Mouse (Mus musculus) stomach, postnatal 0 days (tissue): ENCODE results near the gene Pcolce2. TPM values are rescaled to one million over a fixed set of nuclear protein-coding genes. Genes with fewer than 3 reads are reported as not detected.

Experiments
- ATAC-seq: fragments of 200-750 bp; cut with Nextera tagmentation; 2 replicates; pipeline ENCODE4 v1.8.0; 2017; ENCODE audit not compliant: low FRiP score, low TSS enrichment
- DNase-seq: peaks from one replicate; pipeline ENCODE4 v3.0.0-alpha.2; 2016; ENCODE audit warnings: low spot score
- H3K27ac ChIP-seq: fragments of 300-500 bp; sonication (generic); replicated peaks from 2 replicates; pipeline ENCODE4 v1.5.1; 2014; ENCODE audit warnings: mild to moderate bottlenecking, control low read depth
- H3K27me3 ChIP-seq: fragments of 300-500 bp; sonication (generic); 2 replicates; pipeline ENCODE4 v1.6.1; 2014; ENCODE audit warnings: low read length; ENCODE audit not compliant: control insufficient read depth, insufficient read depth
- H3K36me3 ChIP-seq: fragments of 300-500 bp; sonication (generic); 2 replicates; pipeline ENCODE4 v1.6.1; 2014; ENCODE audit warnings: low read length, mixed read lengths; ENCODE audit not compliant: control insufficient read depth, insufficient read depth
- H3K4me1 ChIP-seq: fragments of 300-500 bp; sonication (generic); replicated peaks from 2 replicates; pipeline ENCODE4 v1.6.1; 2014; ENCODE audit warnings: antibody characterized with exemption; ENCODE audit not compliant: control insufficient read depth, insufficient read depth
- H3K4me2 ChIP-seq: fragments of 300-500 bp; sonication (generic); replicated peaks from 2 replicates; pipeline ENCODE4 v1.6.1; 2014; ENCODE audit warnings: low read depth, mild to moderate bottlenecking, control low read depth, moderate library complexity
- H3K4me3 ChIP-seq: fragments of 300-500 bp; sonication (generic); 2 replicates; pipeline ENCODE4 v1.5.1; 2014; ENCODE audit warnings: low read depth, low read length, control low read depth
- H3K9ac ChIP-seq: fragments of 300-500 bp; sonication (generic); 2 replicates; pipeline ENCODE4 v1.6.1; 2014; ENCODE audit warnings: mild to moderate bottlenecking, low read length, control low read depth, mixed read lengths
- H3K9me3 ChIP-seq: fragments of 300-500 bp; sonication (generic); 2 replicates; pipeline ENCODE4 v1.6.1; 2016; ENCODE audit warnings: low read length; ENCODE audit not compliant: control insufficient read depth
- CTCF ChIP-seq: IDR thresholded peaks from 2 replicates; pipeline ENCODE4 v1.5.1; 2016; ENCODE audit warnings: antibody characterized with exemption, low read depth, mild to moderate bottlenecking, moderate library complexity
- EP300 ChIP-seq: optimal IDR thresholded peaks from 2 replicates; pipeline ENCODE3; 2016; ENCODE audit warnings: antibody characterized with exemption
- WGBS: fragments of 180-500 bp; shearing (Covaris S2); extraction: QIAGEN DNeasy Blood & Tissue Kit; methylation state at CpG from one replicate; pipeline ENCODE4 v1.1.7; 2014; 5-methylcytosine and 5-hydroxymethylcytosine counted together
- polyA plus RNA-seq: library from polyadenylated mRNA; unstranded; fragments of >200 nt; fragmentation: Nextera tagmentation; extraction: Ambion mirVana; gene quantifications from 2 replicates; pipeline ENCODE4 v1.2.1, GENCODE M21; 2015

Pcolce2 gene
- polyA plus RNA-seq, 1 experiment from 2014 or later, result 0.21 TPM

DNA sequence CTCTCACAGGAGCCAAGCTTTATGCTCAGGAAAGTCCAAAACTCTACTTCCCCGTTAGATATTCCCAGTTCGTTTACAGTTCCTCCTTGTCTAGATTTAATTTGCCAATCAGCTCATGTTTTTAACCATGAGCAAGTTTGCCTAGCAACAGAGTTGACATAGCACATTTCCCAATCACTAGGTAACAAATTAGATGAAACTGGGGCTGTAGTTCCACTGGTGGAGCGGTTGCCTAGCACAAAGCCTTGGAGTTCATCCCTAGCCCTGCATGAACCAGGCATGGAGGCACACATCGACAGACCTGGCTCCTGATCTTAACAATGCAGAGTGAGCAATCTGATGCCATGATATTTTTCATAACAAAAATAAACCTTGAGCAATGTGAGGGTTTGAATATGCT is 61.9 kb downstream of the Pcolce2 start:
- no peaks in the 10 kb centered on the region for H3K27me3 ChIP-seq
- DNase-seq (no peak), ATAC-seq (no peak)
- no peak overlapping the region for H3K4me2 ChIP-seq
- no peak overlapping the region for H3K27ac ChIP-seq
- H3K4me3 ChIP-seq, result no peak overlapping the region
- TF ChIP-seq EP300 (no peak), CTCF (no peak)
- H3K36me3 ChIP-seq, result no peaks in the 10 kb centered on the region
- no peaks in the 10 kb centered on the region for H3K4me1 ChIP-seq
- no peaks in the 10 kb centered on the region for H3K9me3 ChIP-seq
- WGBS, result 57% methylated on average over 4 of the region's 4 CpGs
- no peak overlapping the region for H3K9ac ChIP-seq

DNA sequence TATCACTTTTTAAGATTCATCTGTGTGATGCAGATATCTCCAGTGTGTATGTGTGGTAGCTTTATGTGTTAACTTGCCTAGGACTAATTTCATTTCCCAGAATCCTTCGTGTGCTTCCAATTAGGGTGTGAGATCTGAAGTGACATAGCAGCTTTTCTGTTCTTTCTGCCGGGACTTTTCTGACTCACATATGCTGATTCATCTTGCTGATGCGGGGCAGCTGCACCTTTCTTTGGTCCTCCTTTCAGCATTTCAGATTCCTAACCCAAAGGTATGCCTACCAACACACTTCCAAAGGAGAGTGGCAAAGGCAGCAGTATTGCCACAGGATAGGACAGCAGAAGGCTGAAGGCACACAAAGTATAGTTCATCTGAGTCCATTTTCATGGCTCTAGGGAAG is 66.7 kb downstream of the Pcolce2 start:
- 69% methylated on average over 3 of the region's 3 CpGs for WGBS
- TF ChIP-seq EP300 (no peak), CTCF (no peak)
- Histone ChIP-seq H3K36me3 (no peaks in the 10 kb centered on the region), H3K4me3 (no peak overlapping the region), H3K27ac (no peak overlapping the region), H3K9me3 (no peaks in the 10 kb centered on the region), H3K9ac (no peak overlapping the region), H3K4me1 (no peaks in the 10 kb centered on the region), H3K27me3 (no peaks in the 10 kb centered on the region), H3K4me2 (no peak overlapping the region)
- ATAC-seq (no peak), DNase-seq (no peak)

- no peak for ATAC-seq
- TF ChIP-seq EP300 (no peak), CTCF (no peak)
- no peak overlapping the region for H3K4me3 ChIP-seq
Measured at GRCm38 (mm10) chr9:95705371-95705770, 68.0 kb downstream of the Pcolce2 start.

DNA sequence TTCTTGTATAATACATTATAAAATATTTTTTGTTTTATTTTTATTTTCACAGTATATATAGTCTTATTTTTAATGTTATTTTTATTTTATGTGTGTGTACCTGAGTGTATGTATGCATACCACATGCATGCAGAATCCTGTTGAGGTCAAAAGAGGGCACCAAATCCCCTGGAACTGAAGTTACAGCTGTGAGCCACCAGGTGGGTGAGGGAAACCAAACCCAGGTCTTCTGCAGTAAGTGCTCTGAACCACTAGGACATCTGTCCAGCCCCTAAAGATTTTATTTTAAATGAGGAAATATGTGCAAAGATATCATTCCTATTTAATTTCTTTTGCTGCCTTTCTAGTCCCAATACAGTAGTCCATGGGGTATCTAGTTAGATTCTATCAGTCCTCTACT is 71.5 kb downstream of the Pcolce2 start:
- H3K4me2 ChIP-seq, result no peak overlapping the region
- peak; percentile 33 for TF ChIP-seq CTCF
- no peak for TF ChIP-seq EP300
- DNase-seq, result no peak
- no peaks in the 10 kb centered on the region for H3K9me3 ChIP-seq
- H3K4me1 ChIP-seq, result no peaks in the 10 kb centered on the region
- H3K9ac ChIP-seq, result no peak overlapping the region
- no peak overlapping the region for H3K4me3 ChIP-seq
- H3K27me3 ChIP-seq, result no peaks in the 10 kb centered on the region
- no peaks in the 10 kb centered on the region for H3K36me3 ChIP-seq
- no peak for ATAC-seq
- no peak overlapping the region for H3K27ac ChIP-seq

More at GRCm38 (mm10) chr9:95705371-95705770, 68.0 kb downstream of the Pcolce2 start:
- no peak overlapping the region for H3K9ac ChIP-seq
- H3K27ac ChIP-seq, result no peak overlapping the region
- H3K4me2 ChIP-seq, result no peak overlapping the region
- DNase-seq, result no peak
- no peaks in the 10 kb centered on the region for H3K27me3 ChIP-seq
- no peaks in the 10 kb centered on the region for H3K4me1 ChIP-seq
- H3K9me3 ChIP-seq, result no peaks in the 10 kb centered on the region
- WGBS, result 77% methylated on average over 5 of the region's 5 CpGs
- no peaks in the 10 kb centered on the region for H3K36me3 ChIP-seq

- WGBS, result 43% methylated on average over 8 of the region's 8 CpGs
- Histone ChIP-seq H3K4me2 (no peak overlapping the region), H3K27ac (no peak overlapping the region), H3K4me1 (no peaks in the 10 kb centered on the region), H3K27me3 (no peaks in the 10 kb centered on the region), H3K4me3 (no peak overlapping the region), H3K9ac (no peak overlapping the region), H3K36me3 (no peaks in the 10 kb centered on the region), H3K9me3 (no peaks in the 10 kb centered on the region)
- DNase-seq (no peak), ATAC-seq (no peak)
- no peak for TF ChIP-seq EP300
- TF ChIP-seq CTCF, result no peak
Measured at GRCm38 (mm10) chr9:95712574-95712973, 75.2 kb downstream of the Pcolce2 start.

DNA sequence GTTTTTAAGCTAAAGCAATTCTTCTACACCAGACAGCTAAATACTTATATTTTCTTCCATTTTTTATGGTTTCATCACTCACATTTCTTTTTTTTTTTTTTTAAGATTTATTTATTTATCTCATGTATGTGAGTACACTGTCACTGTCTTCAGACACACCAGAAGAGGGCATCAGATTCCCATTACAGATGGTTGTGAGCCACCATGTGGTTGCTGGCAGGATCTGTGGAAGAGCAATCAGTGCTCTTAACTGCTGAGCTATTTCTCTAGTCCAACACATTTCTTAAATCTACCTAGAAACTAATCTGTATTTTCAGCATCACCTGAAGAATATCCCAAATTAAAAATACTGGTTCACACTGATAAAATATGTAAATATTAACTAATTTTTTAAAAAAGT is 98.8 kb downstream of the Pcolce2 start:
- TF ChIP-seq CTCF, result peak; percentile 42; the same call in 1 of the 2 replicates
- no peak for TF ChIP-seq EP300
- no peak for ATAC-seq

More for the DNA sequence above, 98.8 kb downstream of the Pcolce2 start:
- no peaks in the 10 kb centered on the region for H3K27me3 ChIP-seq
- H3K9me3 ChIP-seq, result no peaks in the 10 kb centered on the region
- DNase-seq, result no peak
- H3K27ac ChIP-seq, result no peak overlapping the region
- no peak overlapping the region for H3K9ac ChIP-seq
- no peak overlapping the region for H3K4me3 ChIP-seq
- H3K4me2 ChIP-seq, result no peak overlapping the region
- H3K36me3 ChIP-seq, result no peaks in the 10 kb centered on the region
- H3K4me1 ChIP-seq, result no peaks in the 10 kb centered on the region
